Mouse (Mus musculus) B cell, adult 2 months (primary cell): ENCODE results near the gene Gm10283.
A peak's percentile ranks its signal among the peaks of the same experiment; 100 is the strongest.
"Not testable (repeated sequence)": the region's sequence is repeated elsewhere in the genome, so short reads cannot be mapped to it uniquely, and the experiment has no call there.

Source experiments
- DNase-seq, 2 experiments: peaks; one replicate each; pipeline ENCODE4 v3.0.0; 2022

Gene Gm10283

GRCm38 (mm10) chr8:60503098-60503497 lies at the start of gene Gm10283:
TSS of gene Gm10283 (minus strand) at chr8:60503198.
- DNase-seq, result no peak

GRCm38 (mm10) chr8:60534945-60535344 lies 31.9 kb upstream of the Gm10283 start:
- DNase-seq, result no peak

- DNase-seq, result no peak
Measured at GRCm38 (mm10) chr8:60518286-60518685, 15.3 kb upstream of the Gm10283 start.

GRCm38 (mm10) chr8:60505653-60506521 lies 2.9 kb upstream of the Gm10283 start, which contains the start of gene Aadat:
TSS of gene Aadat (plus strand) at chr8:60505932.
- peak; percentile 18 to 19 for DNase-seq

GRCm38 (mm10) chr8:60495046-60495445 lies 8.0 kb downstream of the Gm10283 start:
- DNase-seq, result not testable (repeated sequence)

- DNase-seq, result no peak
Measured at GRCm38 (mm10) chr8:60494606-60495005, 8.4 kb downstream of the Gm10283 start.

GRCm38 (mm10) chr8:60492471-60492870 lies 10.5 kb downstream of the Gm10283 start:
- DNase-seq, result no peak

GRCm38 (mm10) chr8:60491871-60492270 lies 11.1 kb downstream of the Gm10283 start:
- DNase-seq, result no peak

- no peak for DNase-seq
Measured at GRCm38 (mm10) chr8:60490147-60490546, 12.9 kb downstream of the Gm10283 start.

- DNase-seq, result no peak
Measured at GRCm38 (mm10) chr8:60466686-60467335, 36.2 kb downstream of the Gm10283 start.

- no peak for DNase-seq
Measured at GRCm38 (mm10) chr8:60449296-60449695, 53.7 kb downstream of the Gm10283 start.

- no peak for DNase-seq
Measured at GRCm38 (mm10) chr8:60444989-60445388, 58.0 kb downstream of the Gm10283 start.

GRCm38 (mm10) chr8:60438557-60438956 lies 64.4 kb downstream of the Gm10283 start:
- DNase-seq, result no peak

- DNase-seq, result no peak
Measured at GRCm38 (mm10) chr8:60436872-60437271, 66.1 kb downstream of the Gm10283 start.

- DNase-seq, result no peak
Measured at GRCm38 (mm10) chr8:60432649-60433048, 70.3 kb downstream of the Gm10283 start.

GRCm38 (mm10) chr8:60406358-60406757 lies 96.6 kb downstream of the Gm10283 start:
- DNase-seq, result no peak

- DNase-seq, result no peak
Measured at GRCm38 (mm10) chr8:60404994-60405548, 97.9 kb downstream of the Gm10283 start.

- no peak for DNase-seq
Measured at GRCm38 (mm10) chr8:60393675-60394074, 109.3 kb downstream of the Gm10283 start.

GRCm38 (mm10) chr8:60386589-60386988 lies 116.4 kb downstream of the Gm10283 start:
- no peak for DNase-seq
